Mouse (Mus musculus) E14TG2a.4 (cell line): ENCODE measurements around the gene Rassf2.

Experiments used
- H3K27me3 ChIP-seq: 2 replicates; pipeline ENCODE4 v1.6.1; 2014; ENCODE audit warnings: low read length, control low read depth; ENCODE audit not compliant: insufficient read depth
- H3K36me3 ChIP-seq: 2 replicates; pipeline ENCODE4 v1.6.1; 2014; ENCODE audit warnings: low read length, control low read depth; ENCODE audit not compliant: insufficient read depth
- H3K4me1 ChIP-seq: replicated peaks from 2 replicates; pipeline ENCODE4 v1.6.1; 2014; ENCODE audit warnings: low read depth, low read length, control low read depth
- H3K4me3 ChIP-seq: replicated peaks from 2 replicates; pipeline ENCODE4 v1.5.1; 2014; ENCODE audit warnings: mild to moderate bottlenecking, low read length
- H3K9me3 ChIP-seq: 2 replicates; pipeline ENCODE4 v1.6.1; 2014; ENCODE audit warnings: low read length, control low read depth
- CTCF ChIP-seq: conservative IDR thresholded peaks from 2 replicates; pipeline ENCODE4 v1.5.1; 2014; ENCODE audit warnings: low read length
- NANOG ChIP-seq: IDR thresholded peaks from 2 replicates; pipeline ENCODE4 v1.6.1; 2014; ENCODE audit warnings: borderline replicate concordance, low read length, mixed read lengths
- POU5F1 ChIP-seq: IDR thresholded peaks from 2 replicates; pipeline ENCODE4 v1.6.1; 2014; ENCODE audit warnings: low read length, borderline replicate concordance

The Rassf2 gene

GRCm38 (mm10) chr2:132006561-132007474 is 23.2 kb downstream of the Rassf2 start:
- TF ChIP-seq NANOG, result no peak
- TF ChIP-seq POU5F1, result no peak
- TF ChIP-seq CTCF, result no peak
- H3K36me3 ChIP-seq, result 0 out of 2 replicates have a peak, but pooled peaks cover 13% of the 10 kb centered on the region

GRCm38 (mm10) chr2:132005445-132005844 is 24.6 kb downstream of the Rassf2 start:
- Histone ChIP-seq H3K27me3 (no peaks in the 10 kb centered on the region; the same call in 1 of the 2 replicates), H3K4me1 (peaks cover 8% of the 10 kb centered on the region), H3K9me3 (no peaks in the 10 kb centered on the region), H3K36me3 (0 out of 2 replicates have a peak, but pooled peaks cover 10% of the 10 kb centered on the region), H3K4me3 (no peak overlapping the region)
- TF ChIP-seq NANOG, result no peak
- TF ChIP-seq CTCF, result no peak
- no peak for TF ChIP-seq POU5F1

More at GRCm38 (mm10) chr2:132006561-132007474, 23.2 kb downstream of the Rassf2 start:
- Histone ChIP-seq H3K4me3 (no peak overlapping the region), H3K9me3 (no peaks in the 10 kb centered on the region), H3K4me1 (peaks cover 8% of the 10 kb centered on the region), H3K27me3 (no peaks in the 10 kb centered on the region; the same call in 1 of the 2 replicates)

- H3K27me3 ChIP-seq, result no peaks in the 10 kb centered on the region; the same call in 1 of the 2 replicates
- TF ChIP-seq NANOG (no peak), POU5F1 (no peak), CTCF (no peak)
- no peak overlapping the region for H3K4me3 ChIP-seq
- H3K4me1 ChIP-seq, result peaks cover 8% of the 10 kb centered on the region
- 0 out of 2 replicates have a peak, but pooled peaks cover 10% of the 10 kb centered on the region for H3K36me3 ChIP-seq
- H3K9me3 ChIP-seq, result no peaks in the 10 kb centered on the region
Observed at GRCm38 (mm10) chr2:132004495-132005136, 25.4 kb downstream of the Rassf2 start.

GRCm38 (mm10) chr2:132003916-132004315 is 26.1 kb downstream of the Rassf2 start:
- H3K9me3 ChIP-seq, result no peaks in the 10 kb centered on the region

GRCm38 (mm10) chr2:132001696-132002334 is 28.2 kb downstream of the Rassf2 start:
- H3K4me1 ChIP-seq, result peaks cover 8% of the 10 kb centered on the region
- H3K4me3 ChIP-seq, result no peak overlapping the region
- TF ChIP-seq POU5F1, result no peak
- no peak for TF ChIP-seq NANOG
- TF ChIP-seq CTCF, result no peak
- no peaks in the 10 kb centered on the region for H3K9me3 ChIP-seq
- H3K27me3 ChIP-seq, result no peaks in the 10 kb centered on the region
- 0 out of 2 replicates have a peak, but pooled peaks cover 6% of the 10 kb centered on the region for H3K36me3 ChIP-seq

More at GRCm38 (mm10) chr2:132003916-132004315, 26.1 kb downstream of the Rassf2 start:
- TF ChIP-seq CTCF, result no peak
- TF ChIP-seq NANOG, result no peak
- TF ChIP-seq POU5F1, result no peak
- peaks cover 8% of the 10 kb centered on the region for H3K4me1 ChIP-seq
- 0 out of 2 replicates have a peak, but pooled peaks cover 6% of the 10 kb centered on the region for H3K36me3 ChIP-seq
- no peaks in the 10 kb centered on the region; the same call in 1 of the 2 replicates for H3K27me3 ChIP-seq
- H3K4me3 ChIP-seq, result no peak overlapping the region

- no peaks in the 10 kb centered on the region for H3K9me3 ChIP-seq
- peaks cover 6% of the 10 kb centered on the region; the same call in 1 of the 2 replicates for H3K27me3 ChIP-seq
- H3K36me3 ChIP-seq, result peaks cover 22% of the 10 kb centered on the region
- no peak overlapping the region for H3K4me3 ChIP-seq
- TF ChIP-seq POU5F1, result no peak
- TF ChIP-seq NANOG, result no peak
- TF ChIP-seq CTCF, result no peak
- H3K4me1 ChIP-seq, result peaks cover 10% of the 10 kb centered on the region
Observed at GRCm38 (mm10) chr2:131997356-131997755, 32.7 kb downstream of the Rassf2 start.

- H3K9me3 ChIP-seq, result no peaks in the 10 kb centered on the region
- no peak for TF ChIP-seq POU5F1
- no peak for TF ChIP-seq NANOG
Observed at GRCm38 (mm10) chr2:131996369-131996768, 33.7 kb downstream of the Rassf2 start.

GRCm38 (mm10) chr2:131995742-131996141 is 34.3 kb downstream of the Rassf2 start:
- H3K36me3 ChIP-seq, result peaks cover 22% of the 10 kb centered on the region
- no peak for TF ChIP-seq NANOG
- no peak for TF ChIP-seq CTCF
- TF ChIP-seq POU5F1, result no peak
- no peaks in the 10 kb centered on the region for H3K9me3 ChIP-seq
- H3K4me1 ChIP-seq, result peaks cover 10% of the 10 kb centered on the region
- peaks cover 6% of the 10 kb centered on the region; the same call in 1 of the 2 replicates for H3K27me3 ChIP-seq
- no peak overlapping the region for H3K4me3 ChIP-seq

More at GRCm38 (mm10) chr2:131996369-131996768, 33.7 kb downstream of the Rassf2 start:
- H3K4me3 ChIP-seq, result no peak overlapping the region
- H3K27me3 ChIP-seq, result peaks cover 6% of the 10 kb centered on the region; the same call in 1 of the 2 replicates
- H3K36me3 ChIP-seq, result peaks cover 22% of the 10 kb centered on the region
- peaks cover 10% of the 10 kb centered on the region for H3K4me1 ChIP-seq
